Mouse (Mus musculus) embryo, embryonic 10.5 days (tissue): ENCODE data around the gene Capns2.

Experiments
- DNase-seq: peaks from one replicate; pipeline ENCODE4 v3.0.0-alpha.2; 2015; ENCODE audit warnings: low spot score

Gene Capns2

DNA sequence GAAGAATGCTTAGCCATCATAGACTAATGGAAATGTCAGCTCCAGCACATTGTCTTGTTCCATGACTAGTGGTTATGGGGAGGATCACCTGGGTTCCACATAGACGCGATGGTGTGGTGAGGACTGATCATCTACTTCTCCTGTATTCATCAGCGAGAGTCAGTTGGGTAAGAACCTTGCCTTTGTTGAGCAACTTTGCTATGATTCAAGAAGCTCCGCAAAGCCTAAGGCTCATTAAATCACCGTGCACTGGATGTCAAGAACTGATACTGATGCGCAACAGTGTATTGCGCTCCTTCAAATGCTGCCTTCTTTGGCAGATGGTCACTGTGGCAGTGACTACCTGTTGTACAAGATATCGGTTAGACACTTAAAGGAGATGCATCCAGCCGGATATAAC is 5.3 kb downstream of the Capns2 start:
- DNase-seq = no peak

DNA sequence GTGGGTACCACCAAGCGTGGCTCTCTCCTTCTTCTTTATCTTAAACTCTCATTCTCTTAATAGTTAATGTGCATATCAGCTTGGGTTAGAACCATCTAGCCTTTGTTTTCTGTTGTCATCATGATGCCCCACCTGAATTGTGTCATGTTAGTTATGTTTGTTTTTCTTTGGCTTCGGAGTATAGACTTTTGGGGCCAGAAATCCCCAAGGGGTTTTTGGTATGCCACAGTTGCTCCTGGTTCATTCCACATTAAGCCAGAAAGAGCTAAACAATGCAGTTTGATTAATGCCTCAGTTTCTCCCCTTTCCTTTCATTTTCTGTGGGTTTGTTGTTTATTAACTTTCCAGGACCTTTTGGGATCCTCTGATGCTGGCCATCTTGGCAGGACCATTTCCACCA is 7.2 kb downstream of the Capns2 start:
- DNase-seq = no peak

- DNase-seq = no peak
Measured at GRCm38 (mm10) chr8:92911477-92911876, 10.3 kb downstream of the Capns2 start.

GRCm38 (mm10) chr8:92913396-92913795 is 12.2 kb downstream of the Capns2 start:
- no peak for DNase-seq

- no peak for DNase-seq
Measured at GRCm38 (mm10) chr8:92916082-92916481, 14.9 kb downstream of the Capns2 start.

DNA sequence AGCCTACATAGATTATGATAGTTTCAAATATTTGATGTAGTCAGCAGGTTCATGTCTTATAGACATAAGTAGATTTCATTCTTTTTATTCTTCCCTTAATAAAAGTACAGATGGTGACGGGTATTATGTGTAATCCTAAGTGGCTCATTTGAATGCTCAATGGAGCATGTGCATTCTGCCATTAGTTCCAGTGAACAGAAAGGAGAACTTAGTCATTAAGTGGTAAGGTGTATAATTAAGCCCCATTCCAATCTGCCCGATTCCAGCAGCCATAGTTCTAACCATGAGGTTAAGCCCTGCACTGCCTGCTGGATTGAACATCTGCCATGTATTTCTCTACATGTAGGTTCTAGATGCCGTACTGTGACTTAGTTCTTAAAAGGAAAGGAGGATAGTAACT is 20.6 kb downstream of the Capns2 start:
- DNase-seq = no peak

GRCm38 (mm10) chr8:92928986-92929385 is 27.8 kb downstream of the Capns2 start:
- peak; percentile 15 for DNase-seq

GRCm38 (mm10) chr8:92938056-92938455 is 36.8 kb downstream of the Capns2 start:
- DNase-seq = no peak

DNA sequence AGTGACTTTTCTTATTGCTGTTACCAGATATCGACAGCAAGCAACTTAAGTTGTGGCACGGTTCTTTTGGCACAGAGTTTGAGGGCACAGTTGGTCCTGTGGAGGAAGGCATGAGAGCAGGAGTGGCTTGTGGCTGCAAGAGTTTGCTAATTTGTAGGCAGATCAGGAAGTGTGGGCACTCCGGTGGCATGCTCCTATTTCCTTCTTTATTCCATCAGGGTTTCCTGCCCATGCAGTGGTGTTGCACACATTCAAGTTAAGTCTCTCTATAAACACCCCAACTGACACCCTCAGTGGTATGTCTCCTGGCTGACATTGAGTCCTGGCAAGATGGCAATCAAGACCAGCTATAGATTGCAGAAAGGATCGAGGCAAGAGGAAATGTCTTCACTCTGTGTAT is 47.9 kb downstream of the Capns2 start:
- DNase-seq = no peak

- no peak for DNase-seq
Measured at GRCm38 (mm10) chr8:92950639-92951371, 49.6 kb downstream of the Capns2 start.
